Mouse (Mus musculus) liver, embryonic 14.5 days (tissue): ENCODE results near the gene Dguok. TPM values are rescaled to one million over a fixed set of nuclear protein-coding genes. Genes with fewer than 3 reads are reported as not detected.

Source experiments
- ATAC-seq: fragments of 200-750 bp; cut with Nextera tagmentation; 2 replicates; pipeline ENCODE4 v1.8.0; 2017; ENCODE audit warnings: moderate number of reproducible peaks, mild to moderate bottlenecking, moderate library complexity; ENCODE audit not compliant: insufficient read depth
- DNase-seq, 3 experiments: peaks; one replicate each; pipeline ENCODE4 v3.0.0-alpha.2; 2012 to 2013; ENCODE audit warnings: low read depth in 3 of 3, low spot score in 3 of 3
- H3K27ac ChIP-seq: fragments of 300-500 bp; sonication (generic); 2 replicates; pipeline ENCODE4 v1.5.1; 2014; ENCODE audit warnings: moderate library complexity, mild to moderate bottlenecking, control low read depth, inconsistent platforms
- H3K27me3 ChIP-seq: fragments of 300-500 bp; sonication (generic); 2 replicates; pipeline ENCODE4 v1.6.1; 2014; ENCODE audit warnings: mild to moderate bottlenecking, low read length, moderate library complexity; ENCODE audit not compliant: control insufficient read depth, insufficient read depth
- H3K36me3 ChIP-seq: fragments of 300-500 bp; sonication (generic); replicated peaks from 2 replicates; pipeline ENCODE4 v1.6.1; 2014; ENCODE audit warnings: low read depth; ENCODE audit not compliant: control insufficient read depth, insufficient read depth
- H3K4me1 ChIP-seq, 2 experiments: fragments of 200-500 bp in 1 of 2; fragments of 300-500 bp in 1 of 2; sonication (generic) in 1 of 2; replicated peaks; 2 replicates each; pipeline ENCODE4 v1.6.1; 2012 to 2014; ENCODE audit warnings: antibody characterized with exemption in 1 of 2, inconsistent platforms in 1 of 2, low read length in 1 of 2; ENCODE audit not compliant: control insufficient read depth in 2 of 2, insufficient read depth in 2 of 2
- H3K4me2 ChIP-seq: fragments of 300-500 bp; sonication (generic); 2 replicates; pipeline ENCODE4 v1.6.1; 2014; ENCODE audit warnings: low read depth, mild to moderate bottlenecking, control low read depth, moderate library complexity
- H3K4me3 ChIP-seq, 2 experiments: fragments of 200-500 bp in 1 of 2; fragments of 300-500 bp in 1 of 2; sonication (generic) in 1 of 2; 2 replicates each; pipeline ENCODE4 v1.5.1; 2012 to 2014; ENCODE audit warnings: low read depth in 2 of 2, low read length in 2 of 2, mild to moderate bottlenecking in 2 of 2, control low read depth in 1 of 2, inconsistent platforms in 1 of 2, moderate library complexity in 1 of 2; ENCODE audit not compliant: insufficient read depth in 1 of 2
- H3K9ac ChIP-seq: fragments of 300-500 bp; sonication (generic); replicated peaks from 2 replicates; pipeline ENCODE4 v1.6.1; 2014; ENCODE audit warnings: mild to moderate bottlenecking, control low read depth, moderate library complexity
- H3K9me3 ChIP-seq: fragments of 300-500 bp; sonication (generic); 2 replicates; pipeline ENCODE4 v1.6.1; 2016; ENCODE audit warnings: low read length, mixed read lengths; ENCODE audit not compliant: control insufficient read depth
- CTCF ChIP-seq: IDR thresholded peaks from 2 replicates; pipeline ENCODE4 v1.5.1; 2016; ENCODE audit warnings: antibody characterized with exemption, low read depth, control low read depth
- EP300 ChIP-seq: IDR thresholded peaks from 2 replicates; pipeline ENCODE4 v1.6.1; 2016; ENCODE audit warnings: antibody characterized with exemption, low read depth
- WGBS: fragments of 180-500 bp; shearing (Covaris S2); extraction: QIAGEN DNeasy Blood & Tissue Kit; methylation state at CpG from one replicate; pipeline ENCODE4 v1.1.7; 2014; ENCODE audit not compliant: insufficient replicate concordance; 5-methylcytosine and 5-hydroxymethylcytosine counted together
- polyA plus RNA-seq, 2 experiments: library from polyadenylated mRNA; depleted of rRNA in 1 of 2; stranded (reverse) in 1 of 2; unstranded in 1 of 2; fragments of >200 nt; fragmentation: Nextera tagmentation in 1 of 2; extraction: Ambion mirVana in 1 of 2; gene quantifications; 2 replicates each; pipeline versions ENCODE4 v1.2.1 to v1.2.3; 2012 to 2014

Gene Dguok
- polyA plus RNA-seq, 2 experiments: 16.8 to 21.6 TPM

GRCm38 (mm10) chr6:83509442-83509841 is 2.7 kb upstream of the Dguok start:
- Histone ChIP-seq H3K4me2 (no peak overlapping the region), H3K4me3 (no peak overlapping the region), H3K9ac (no peak overlapping the region), H3K36me3 (no peaks in the 10 kb centered on the region), H3K27ac (no peak overlapping the region), H3K4me1 (peaks cover 20 to 22% of the 10 kb centered on the region in 2 experiments), H3K27me3 (no peaks in the 10 kb centered on the region), H3K9me3 (no peaks in the 10 kb centered on the region)
- peak; percentile 32 for TF ChIP-seq CTCF
- no peak for TF ChIP-seq EP300
- 49% methylated on average over 8 of the region's 8 CpGs for WGBS
- no peak for ATAC-seq
- no peak for DNase-seq

GRCm38 (mm10) chr6:83507168-83507546 is 388 bp upstream of the Dguok start:
- H3K27me3 ChIP-seq: no peaks in the 10 kb centered on the region
- ATAC-seq (peak; percentile 11; the same call in 1 of the 2 replicates), DNase-seq (no peak)
- H3K9me3 ChIP-seq: no peaks in the 10 kb centered on the region
- H3K9ac ChIP-seq: peak overlapping the region; percentile 55
- H3K4me3 ChIP-seq: peak overlapping the region; percentile 44 to 82
- H3K27ac ChIP-seq: peak overlapping the region; percentile 81
- peaks cover 20 to 22% of the 10 kb centered on the region in 2 experiments for H3K4me1 ChIP-seq
- 0 out of 2 replicates have a peak, but pooled peaks have one; percentile 4 for TF ChIP-seq EP300
- no peak for TF ChIP-seq CTCF
- 20% methylated on average over 6 of the region's 6 CpGs for WGBS
- H3K4me2 ChIP-seq: peak overlapping the region; percentile 94
- no peaks in the 10 kb centered on the region for H3K36me3 ChIP-seq

GRCm38 (mm10) chr6:83505554-83505953 is 1.2 kb downstream of the Dguok start:
- 36% methylated on average over 4 of the region's 4 CpGs for WGBS
- peak; percentile 31 to 46 (median 45) for DNase-seq
- Histone ChIP-seq H3K4me1 (peaks cover 20 to 22% of the 10 kb centered on the region in 2 experiments), H3K9ac (peak overlapping the region; percentile 69), H3K27me3 (no peaks in the 10 kb centered on the region), H3K27ac (peak overlapping the region; percentile 93), H3K4me2 (peak overlapping the region; percentile 94), H3K4me3 (peak overlapping the region; percentile 81 to 82), H3K36me3 (no peaks in the 10 kb centered on the region), H3K9me3 (no peaks in the 10 kb centered on the region)
- TF ChIP-seq CTCF (no peak), EP300 (peak; percentile 74)
- ATAC-seq: no peak

- 63% methylated on average over 3 of the region's 3 CpGs for WGBS
- Histone ChIP-seq H3K27me3 (no peaks in the 10 kb centered on the region), H3K9me3 (peaks cover 2% of the 10 kb centered on the region; the same call in 1 of the 2 replicates), H3K4me2 (no peak overlapping the region), H3K4me1 (peaks cover 20 to 22% of the 10 kb centered on the region in 2 experiments), H3K4me3 (no peak overlapping the region), H3K27ac (no peak overlapping the region), H3K36me3 (no peaks in the 10 kb centered on the region), H3K9ac (no peak overlapping the region)
- ATAC-seq (no peak), DNase-seq (no peak)
- no peak for TF ChIP-seq EP300
- no peak for TF ChIP-seq CTCF
Observed at GRCm38 (mm10) chr6:83503361-83503760, 3.4 kb downstream of the Dguok start.

GRCm38 (mm10) chr6:83502656-83503055 is 4.1 kb downstream of the Dguok start:
- H3K27ac ChIP-seq: no peak overlapping the region
- no peak overlapping the region for H3K9ac ChIP-seq
- TF ChIP-seq EP300 (no peak), CTCF (no peak)
- H3K4me1 ChIP-seq: peaks cover 19 to 21% of the 10 kb centered on the region in 2 experiments
- H3K36me3 ChIP-seq: no peaks in the 10 kb centered on the region
- no peaks in the 10 kb centered on the region for H3K27me3 ChIP-seq
- ATAC-seq (no peak), DNase-seq (no peak)
- WGBS: 51% methylated on average over 3 of the region's 3 CpGs
- H3K9me3 ChIP-seq: peaks cover 2% of the 10 kb centered on the region; the same call in 1 of the 2 replicates
- no peak overlapping the region for H3K4me3 ChIP-seq
- no peak overlapping the region for H3K4me2 ChIP-seq
